Mouse (Mus musculus): ENCODE results near the gene Hoxc6. TPM values are rescaled to one million over a fixed set of nuclear protein-coding genes. Genes with fewer than 3 reads are reported as not detected.

Hoxc6 gene
- total RNA-seq, 2 experiments from 2014 or later, result not detected

DNA sequence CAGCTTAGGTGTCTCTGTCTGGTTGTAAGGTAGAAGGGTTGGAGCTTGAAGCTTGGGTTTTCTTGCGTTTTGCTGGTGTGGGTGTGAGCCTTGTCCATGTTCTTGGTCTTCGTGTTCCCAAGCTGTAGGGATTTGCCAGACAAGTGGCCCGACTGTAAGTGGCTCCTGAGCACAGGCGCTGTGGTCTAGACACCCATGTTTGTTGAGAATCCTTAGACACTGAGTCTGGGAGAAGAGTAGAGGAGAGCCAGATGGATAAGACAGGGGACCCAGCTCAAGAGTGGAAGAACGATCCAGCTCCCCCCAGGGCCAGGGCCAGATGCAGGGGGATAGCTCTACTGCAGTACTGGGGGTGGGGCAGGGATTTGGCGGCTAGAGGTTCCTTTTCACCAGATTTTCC is 25.3 kb upstream of the Hoxc6 start:
- Histone ChIP-seq H3K27ac (no peak overlapping the region), H3K4me3 (no peak overlapping the region)
- DNase-seq (ENCODE audit: extremely low spot score in 1 of 2, low spot score in 2 of 2), result no peak
- no peak for TF ChIP-seq CTCF (IDR thresholded peaks at IDR 0.05)
- intact Hi-C loops (cut with DNase I), result loop anchor here (5.0 kb wide), 1 partner anchor 275 kb away; no protein-coding TSS in a partner anchor

DNA sequence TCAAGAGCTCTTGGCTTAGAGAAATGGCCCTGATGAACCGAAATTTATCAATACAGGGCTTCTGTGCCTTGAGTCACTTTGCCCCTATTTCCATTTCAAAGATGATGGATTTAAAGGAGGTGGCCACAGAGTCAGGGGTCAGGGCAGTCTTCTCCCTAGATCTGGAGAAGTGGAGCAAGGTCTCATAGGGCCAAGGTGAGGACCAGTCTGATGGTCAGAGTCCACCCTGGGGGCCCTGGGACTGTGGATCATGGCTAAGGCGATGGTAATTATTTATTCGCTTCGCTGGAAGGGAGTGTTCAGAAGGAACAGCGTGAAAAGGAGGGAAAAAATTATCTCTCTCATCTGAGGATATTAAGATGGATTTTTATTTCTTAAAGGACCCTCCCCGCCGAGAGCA is 23.0 kb upstream of the Hoxc6 start:
- no peak for DNase-seq (ENCODE audit: extremely low spot score in 1 of 2, low spot score in 2 of 2)
- H3K4me3 ChIP-seq, result no peak overlapping the region
- intact Hi-C loops (cut with DNase I), result no loop called here
- H3K27ac ChIP-seq, result no peak overlapping the region
- TF ChIP-seq CTCF (IDR thresholded peaks at IDR 0.05), result no peak

DNA sequence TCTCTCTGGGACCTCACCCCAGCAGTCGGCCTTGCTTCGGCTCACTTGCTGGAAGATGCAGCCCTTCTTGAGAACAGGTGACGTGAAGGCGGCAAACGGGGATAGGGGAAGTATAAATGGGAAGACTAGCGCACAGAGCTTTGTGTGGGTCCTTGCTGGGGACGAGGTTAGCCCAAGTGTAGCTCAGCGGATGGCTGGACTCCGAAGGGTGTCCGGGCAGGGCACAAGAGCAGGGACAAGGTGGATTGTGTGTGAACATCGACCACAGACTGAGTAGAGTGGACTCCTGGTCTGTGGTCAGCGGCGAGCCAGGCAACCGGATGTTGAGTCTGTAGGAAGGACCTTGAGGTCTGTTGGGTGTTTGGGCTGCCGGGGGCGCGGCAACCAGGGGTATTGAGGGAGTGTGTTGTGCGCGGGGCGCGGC is 22.4 kb upstream of the Hoxc6 start:
- no peak for TF ChIP-seq CTCF (IDR thresholded peaks at IDR 0.05)
- intact Hi-C loops (cut with DNase I), result no loop called here

DNA sequence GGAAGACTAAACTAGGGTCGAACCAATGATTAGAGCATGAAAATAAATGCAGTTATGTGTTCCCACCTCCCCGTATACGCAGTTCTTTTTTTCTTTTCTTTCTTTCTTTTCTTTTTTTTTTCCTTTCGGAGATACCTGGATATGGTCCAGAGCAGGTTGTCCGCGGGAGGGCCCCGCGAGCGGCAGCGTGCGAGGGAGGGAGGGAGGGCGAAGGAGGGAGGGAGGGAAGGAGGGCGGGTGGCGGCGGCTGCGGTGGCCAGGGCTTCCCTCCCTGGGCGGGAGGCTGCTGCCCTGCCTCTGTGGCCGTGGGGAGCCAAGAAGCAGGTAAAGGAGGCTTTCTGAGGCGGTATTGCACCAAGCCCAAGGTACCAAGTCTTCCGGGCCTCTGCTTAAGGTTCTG is 21.9 kb upstream of the Hoxc6 start, which contains the start of gene Hoxc9:
Hoxc9 (plus strand) TSS at position 269 of the 400 bp plus-strand sequence.
- intact Hi-C loops (cut with DNase I), result no loop called here
- DNase-seq (ENCODE audit: extremely low spot score in 1 of 2, low spot score in 2 of 2), result no peak
- no peak within 1 kb of the TSS for H3K27ac ChIP-seq
- no peak for TF ChIP-seq CTCF (IDR thresholded peaks at IDR 0.05)
- H3K4me3 ChIP-seq, result no peak within 1 kb of the TSS

More for the DNA sequence above, 22.4 kb upstream of the Hoxc6 start:
- Histone ChIP-seq H3K27ac (no peak overlapping the region), H3K4me3 (no peak overlapping the region)
- DNase-seq (ENCODE audit: extremely low spot score in 1 of 2, low spot score in 2 of 2), result no peak

DNA sequence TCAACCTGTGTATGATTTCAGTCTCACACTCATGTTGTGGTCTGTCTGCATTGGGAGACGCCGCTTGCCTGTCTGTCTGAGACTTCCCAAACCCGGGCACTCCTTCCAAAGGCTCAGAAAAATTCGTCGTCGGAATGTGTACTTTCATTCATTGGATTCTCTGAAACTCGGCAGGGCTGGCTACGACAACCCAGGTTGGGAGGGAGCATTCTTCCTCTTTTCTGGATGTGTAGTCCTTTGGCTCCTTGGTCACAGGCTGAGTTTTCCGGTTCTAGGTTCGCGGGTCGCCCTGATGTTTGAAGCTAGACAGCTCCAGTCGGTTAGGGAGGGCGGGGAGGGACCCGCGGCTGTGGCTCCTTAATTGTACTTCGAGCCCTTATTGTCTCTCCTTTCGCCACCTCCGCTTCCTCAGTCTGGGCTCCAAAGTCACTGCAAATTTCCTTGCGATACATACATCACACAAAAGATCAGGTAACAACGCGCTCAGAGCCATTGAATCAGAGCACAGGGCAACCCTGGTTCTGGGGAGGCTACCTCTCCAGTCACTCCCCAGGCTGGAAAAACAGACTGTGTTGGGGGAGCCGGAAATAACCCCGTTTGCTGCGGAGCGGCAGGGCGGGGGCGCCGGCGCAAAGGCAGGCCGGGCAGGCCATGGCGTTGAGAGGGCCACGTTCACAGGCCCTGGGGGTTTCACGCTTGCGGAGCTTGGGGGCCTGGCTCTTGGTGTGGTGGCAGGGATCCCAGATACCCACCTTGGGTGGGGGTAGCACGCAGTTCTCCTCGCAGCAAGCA is 21.2 kb upstream of the Hoxc6 start:
- H3K4me3 ChIP-seq, result no peak overlapping the region
- no peak for TF ChIP-seq CTCF (IDR thresholded peaks at IDR 0.05)
- intact Hi-C loops (cut with DNase I), result no loop called here
- H3K27ac ChIP-seq, result no peak overlapping the region
- no peak for DNase-seq (ENCODE audit: extremely low spot score in 1 of 2, low spot score in 2 of 2)

DNA sequence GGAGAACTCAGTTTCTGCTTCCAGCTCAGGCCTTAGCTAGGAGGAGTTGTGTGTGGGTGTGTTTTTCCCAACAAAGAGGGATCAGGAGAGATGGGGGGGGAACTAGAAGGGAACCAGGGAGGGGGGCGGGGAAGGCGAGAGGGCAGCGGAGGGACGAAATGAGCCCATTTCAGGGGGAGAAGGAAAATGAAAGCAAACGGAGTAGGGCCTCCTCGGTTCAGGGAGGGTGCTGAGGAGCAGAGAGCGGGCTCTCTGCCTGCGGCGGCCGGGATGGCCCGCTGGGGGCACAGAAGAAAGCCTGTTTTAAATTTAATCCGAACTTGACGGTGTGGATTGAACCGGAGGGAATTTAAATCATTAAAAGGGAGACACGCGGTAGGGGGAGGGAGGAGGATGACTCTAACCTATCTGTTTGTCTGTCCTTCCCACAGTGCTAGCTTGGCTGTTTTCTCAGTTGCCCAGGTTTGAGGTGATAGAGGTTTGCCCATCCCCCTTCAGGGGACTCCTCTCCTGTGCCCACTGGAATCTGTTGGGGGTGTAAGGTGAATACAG is 20.6 kb upstream of the Hoxc6 start:
- H3K4me3 ChIP-seq, result no peak overlapping the region
- H3K27ac ChIP-seq, result no peak overlapping the region
- intact Hi-C loops (cut with DNase I), result no loop called here
- DNase-seq (ENCODE audit: extremely low spot score in 1 of 2, low spot score in 2 of 2), result no peak
- TF ChIP-seq CTCF (IDR thresholded peaks at IDR 0.05), result no peak

DNA sequence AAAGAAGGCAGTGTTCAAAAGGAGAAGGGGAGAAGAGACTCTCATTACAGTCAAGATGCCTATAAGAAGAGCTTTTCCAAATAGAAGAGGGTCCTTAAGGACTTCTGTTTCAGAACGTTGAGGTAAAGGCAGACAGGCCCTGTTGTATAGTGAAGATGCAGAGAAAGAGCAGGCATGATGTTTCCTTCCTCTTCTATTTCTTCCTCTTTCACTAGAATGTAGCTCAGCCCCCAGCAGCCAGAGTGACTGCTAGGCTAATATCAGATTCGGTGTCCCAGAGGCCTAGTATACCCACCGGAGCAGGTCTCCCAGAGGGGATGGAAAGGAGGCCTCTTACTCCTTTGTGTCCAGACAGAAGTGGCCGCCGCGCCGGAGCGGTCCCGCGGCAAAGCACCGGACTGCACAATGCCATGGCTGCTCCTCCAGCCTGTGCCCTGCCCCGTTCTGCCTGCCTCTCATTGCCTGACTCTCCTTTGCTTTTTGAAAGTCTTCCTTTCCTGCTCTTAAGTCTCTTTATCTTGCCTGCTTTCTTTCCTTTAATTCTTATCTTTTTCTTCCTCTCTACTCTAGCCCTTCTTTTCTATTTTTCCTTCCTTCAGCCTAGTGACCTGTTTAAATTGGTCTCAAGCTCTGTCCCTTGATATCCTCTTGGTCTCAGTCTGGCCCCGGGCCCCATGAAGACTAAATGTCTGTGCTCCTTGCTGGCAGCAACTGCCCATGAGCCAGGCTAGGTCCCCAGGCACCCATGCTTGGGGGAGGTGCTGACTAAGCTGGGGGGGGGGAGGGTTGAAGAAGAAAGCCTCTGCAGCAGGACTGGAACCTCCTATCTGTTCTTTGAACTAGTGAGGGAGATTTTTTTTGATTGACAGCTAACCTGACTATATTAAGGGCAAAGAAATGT is 19.2 kb upstream of the Hoxc6 start:
- no peak for DNase-seq (ENCODE audit: extremely low spot score in 1 of 2, low spot score in 2 of 2)
- no peak overlapping the region for H3K27ac ChIP-seq
- no peak for TF ChIP-seq CTCF (IDR thresholded peaks at IDR 0.05)
- intact Hi-C loops (cut with DNase I), result no loop called here
- H3K4me3 ChIP-seq, result no peak overlapping the region

DNA sequence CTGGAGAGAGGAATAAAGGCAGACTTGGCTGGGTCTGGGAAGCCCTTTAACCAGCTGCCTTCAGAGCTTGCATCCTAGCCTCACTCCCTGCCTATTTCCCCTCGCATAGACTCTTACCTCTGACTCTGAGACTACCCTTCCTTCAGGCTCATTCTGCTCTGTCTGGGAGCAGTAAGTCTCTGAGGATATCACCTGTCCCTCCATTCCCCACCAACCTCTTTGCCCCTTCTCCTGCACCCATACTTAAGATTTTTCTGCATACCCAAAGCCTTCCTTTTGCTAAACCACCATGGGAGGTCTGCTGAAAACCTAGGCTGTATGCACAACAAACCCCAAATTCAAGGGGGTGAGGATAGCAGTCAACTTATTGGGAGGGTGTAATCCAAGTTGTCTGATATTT is 18.1 kb upstream of the Hoxc6 start:
- DNase-seq (ENCODE audit: extremely low spot score in 1 of 2, low spot score in 2 of 2), result no peak
- Histone ChIP-seq H3K27ac (no peak overlapping the region), H3K4me3 (no peak overlapping the region)
- TF ChIP-seq CTCF (IDR thresholded peaks at IDR 0.05), result no peak
- intact Hi-C loops (cut with DNase I), result no loop called here

DNA sequence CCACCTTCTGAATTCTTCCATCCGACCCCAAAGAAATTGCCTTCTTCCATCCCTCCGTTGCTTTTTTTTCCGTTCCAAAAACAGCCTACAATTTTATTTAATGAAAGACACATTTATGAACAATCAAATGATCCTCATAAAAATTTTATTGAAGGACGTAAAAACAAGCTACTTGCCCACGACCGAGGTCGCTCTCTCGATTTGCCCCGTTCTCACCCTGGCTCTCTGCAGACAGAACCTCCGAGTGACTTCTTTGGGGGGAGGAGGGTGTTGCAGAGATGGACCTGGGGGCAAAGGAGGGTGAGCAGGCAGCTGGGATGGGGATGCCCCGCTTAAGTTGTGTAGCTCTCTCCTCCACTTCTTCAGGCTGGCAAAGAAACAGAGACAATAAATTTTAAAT is 17.7 kb upstream of the Hoxc6 start:
- Histone ChIP-seq H3K4me3 (no peak overlapping the region), H3K27ac (no peak overlapping the region)
- intact Hi-C loops (cut with DNase I), result no loop called here
- no peak for TF ChIP-seq CTCF (IDR thresholded peaks at IDR 0.05)
- DNase-seq (ENCODE audit: extremely low spot score in 1 of 2, low spot score in 2 of 2), result no peak

DNA sequence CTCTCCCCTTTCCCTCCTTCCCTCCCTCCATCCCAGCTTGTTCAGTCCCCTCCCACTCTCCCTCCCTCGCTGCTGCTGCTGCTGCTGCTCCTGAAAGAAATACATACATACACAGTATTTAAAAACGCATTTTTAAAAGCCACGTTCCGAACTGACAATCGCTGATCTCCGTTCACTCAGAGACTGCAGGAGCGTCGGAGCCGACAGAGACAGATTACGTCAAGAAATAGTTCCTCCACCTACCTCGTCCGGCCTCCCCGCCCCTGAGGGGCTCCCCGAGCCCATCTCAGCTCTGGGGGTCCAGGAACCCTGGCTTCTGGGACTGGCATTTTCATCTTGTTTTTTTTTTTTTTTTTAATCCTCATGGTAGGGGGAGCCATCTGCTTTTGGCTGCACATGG is 17.1 kb upstream of the Hoxc6 start:
- Histone ChIP-seq H3K27ac (no peak overlapping the region), H3K4me3 (no peak overlapping the region)
- DNase-seq (ENCODE audit: extremely low spot score in 1 of 2, low spot score in 2 of 2), result no peak
- intact Hi-C loops (cut with DNase I), result no loop called here
- TF ChIP-seq CTCF (IDR thresholded peaks at IDR 0.05), result no peak

DNA sequence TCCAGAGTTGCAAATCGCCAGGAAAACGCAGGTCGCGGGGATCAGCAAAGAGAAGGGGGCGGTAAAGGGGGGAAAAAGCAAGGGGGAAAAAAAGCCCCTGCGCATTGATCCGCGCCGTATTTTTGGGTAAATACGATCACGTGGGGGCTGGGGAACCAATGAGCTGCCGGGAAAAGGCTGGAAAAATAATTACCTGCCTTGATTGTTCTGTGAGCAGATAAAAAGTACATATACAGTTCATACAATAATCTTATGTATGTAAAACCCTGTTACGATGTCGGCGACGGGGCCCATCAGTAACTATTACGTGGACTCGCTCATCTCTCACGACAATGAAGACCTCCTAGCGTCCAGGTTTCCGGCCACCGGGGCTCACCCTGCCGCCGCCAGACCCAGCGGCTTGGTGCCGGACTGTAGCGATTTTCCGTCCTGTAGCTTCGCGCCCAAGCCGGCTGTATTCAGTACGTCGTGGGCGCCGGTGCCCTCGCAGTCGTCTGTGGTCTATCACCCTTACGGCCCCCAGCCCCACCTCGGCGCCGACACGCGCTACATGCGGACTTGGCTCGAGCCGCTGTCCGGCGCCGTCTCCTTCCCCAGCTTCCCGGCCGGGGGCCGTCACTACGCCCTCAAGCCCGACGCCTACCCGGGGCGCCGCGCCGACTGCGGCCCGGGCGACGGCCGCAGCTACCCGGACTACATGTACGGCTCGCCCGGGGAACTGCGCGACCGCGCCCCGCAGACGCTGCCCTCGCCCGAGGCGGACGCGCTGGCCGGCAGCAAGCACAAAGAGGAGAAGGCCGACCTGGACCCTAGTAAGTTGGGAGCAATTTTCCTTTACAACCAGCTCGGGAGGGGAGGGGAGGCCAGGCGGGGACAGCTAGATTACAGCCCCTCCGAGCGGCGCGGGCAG is 16.4 kb upstream of the Hoxc6 start:
- intact Hi-C loops (cut with DNase I), result no loop called here
- no peak overlapping the region for H3K27ac ChIP-seq
- no peak for TF ChIP-seq CTCF (IDR thresholded peaks at IDR 0.05)
- H3K4me3 ChIP-seq, result no peak overlapping the region
- no peak for DNase-seq (ENCODE audit: extremely low spot score in 1 of 2, low spot score in 2 of 2)

All from left cerebral cortex, adult 2 months (tissue).